8 mouse cellular contexts compared by ENCODE assay signal in genomic region chr1:66862712-66863511, GRCm38 (mm10). TPM values are rescaled to one million over a fixed set of nuclear protein-coding genes. Genes with fewer than 3 reads are reported as not detected.
DNase-seq lines count a peak whose midpoint lies in the region; ATAC-seq lines count a peak whose summit lies in the region.

Acadl (minus strand) TSS chr1:66863277.

- peak; percentile 97 for DNase-seq in adrenal gland, adult 2 months
- peak; percentile 30 for DNase-seq in embryo, embryonic 11.5 days (ENCODE audit: low read depth, low spot score)
- peak; percentile 89 to 92 for DNase-seq in gastrocnemius, postnatal 36 days
- DNase-seq in left cerebral cortex, postnatal 25 days (ENCODE audit: low spot score in 2 of 2), result peak; percentile 47 to 53
- peak; percentile 51 for DNase-seq in mesoderm, embryonic 11.5 days (ENCODE audit: low read depth, low spot score)
- peak; percentile 45 to 54 for DNase-seq in right cerebral cortex, postnatal 36 days (ENCODE audit: low spot score in 2 of 2)
- DNase-seq in yolk sac, embryonic 10.5 days (ENCODE audit: low spot score), result peak; percentile 84

- H3K9me3 ChIP-seq in intestine, embryonic 15.5 days, result no peaks in the 10 kb centered on the region

- H3K27me3 ChIP-seq in intestine, embryonic 15.5 days (replicated peaks), result no peaks in the 10 kb centered on the region

- peak within 1 kb of the TSS; percentile 93 for H3K4me3 ChIP-seq in intestine, embryonic 15.5 days (replicated peaks)

- peaks cover 5% of the 10 kb centered on the region; the same call in 1 of the 2 replicates for H3K4me1 ChIP-seq in intestine, embryonic 15.5 days (replicated peaks)

- ATAC-seq in intestine, embryonic 15.5 days, result peak; percentile 93

- peak within 1 kb of the TSS; percentile 88 for H3K9ac ChIP-seq in intestine, embryonic 15.5 days

- under 1% methylated on average over 73 of the region's 85 CpGs for WGBS in intestine, embryonic 15.5 days

- H3K36me3 ChIP-seq in intestine, embryonic 15.5 days, result peaks cover 4% of the 10 kb centered on the region; the same call in 1 of the 2 replicates

- intact Hi-C loops in gastrocnemius, postnatal 36 days (cut with DNase I), result no loop called here
- intact Hi-C loops in left cerebral cortex, postnatal 25 days (cut with DNase I), result no loop called here

- peak within 1 kb of the TSS; percentile 97 for H3K27ac ChIP-seq in intestine, embryonic 15.5 days

- peak within 1 kb of the TSS; percentile 69 for H3K4me2 ChIP-seq in intestine, embryonic 15.5 days (replicated peaks)

RNA-seq across cellular contexts. Expression of gene Acadl, which starts in this region (rescaled TPM):
- 100 to 1,000 TPM; 531 to 670 TPM for total RNA-seq in adrenal gland, adult 2 months (2021)
- 37.4 and 41.0 TPM in 2 replicates for polyA plus RNA-seq in adrenal gland, adult 2 months (2012; rRNA removed)
- 100 to 1,000 TPM; 259 to 288 TPM for total RNA-seq in gastrocnemius, postnatal 36 days (2021)
- 227 and 229 TPM in 2 replicates for polyA plus RNA-seq in intestine, embryonic 15.5 days (2015; fragmentation: Nextera tagmentation; extraction: Ambion mirVana)
- 10 to 100 TPM; 27.5 to 27.7 TPM for total RNA-seq in left cerebral cortex, postnatal 25 days (2021)

Comparison
In these comparisons a context has a peak if more than half of its experiments do, and no peak if none do; other contexts are left out.
1. Peak in every context shown above with its lines: DNase-seq, ATAC-seq, H3K4me3 ChIP-seq and H3K27ac ChIP-seq.
2. RNA of gene Acadl (total RNA-seq): 531 to 670 TPM in adrenal gland, adult 2 months and 259 to 288 TPM in gastrocnemius, postnatal 36 days; 27.5 to 27.7 TPM in left cerebral cortex, postnatal 25 days; every median in the first group is over 4 times any median in the second.
3. DNase-seq: peak in every context shown above with its lines; median percentile 97 in adrenal gland, adult 2 months; 90 in gastrocnemius, postnatal 36 days; 84 in yolk sac, embryonic 10.5 days; 51 in mesoderm, embryonic 11.5 days; 50 in left cerebral cortex, postnatal 25 days; 50 in right cerebral cortex, postnatal 36 days; 30 in embryo, embryonic 11.5 days.